Mouse (Mus musculus): ENCODE results near the gene Serpinb1b.
"Not testable (repeated sequence)": the region's sequence is repeated elsewhere in the genome, so short reads cannot be mapped to it uniquely, and the experiment has no call there.

Serpinb1b gene

GRCm38 (mm10) chr13:33078056-33078705 lies at the start of gene Serpinb1b:
Serpinb1b (plus strand) TSS chr13:33078575.
- DNase-seq (ENCODE audit: low spot score in 2 of 2) = no peak

DNA sequence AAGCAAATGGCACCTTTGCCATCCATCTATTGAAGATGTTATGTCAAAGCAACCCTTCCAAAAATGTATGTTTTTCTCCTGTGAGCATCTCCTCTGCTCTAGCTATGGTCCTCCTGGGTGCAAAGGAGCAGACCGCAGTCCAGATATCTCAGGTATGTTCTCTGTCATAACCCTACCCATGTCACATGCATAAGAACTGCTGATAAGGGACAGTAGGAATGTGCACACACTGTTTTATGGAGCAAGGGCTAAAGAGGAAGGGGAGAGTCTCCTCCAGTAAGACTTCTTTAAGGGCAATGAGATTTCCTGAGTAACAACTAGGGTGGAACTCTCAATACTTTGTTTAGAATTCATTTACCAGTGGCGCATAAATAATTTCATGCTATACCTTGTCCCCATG lies 48.9 kb upstream of the Serpinb1b start:
- not testable (repeated sequence) for DNase-seq (ENCODE audit: low spot score in 2 of 2)

DNA sequence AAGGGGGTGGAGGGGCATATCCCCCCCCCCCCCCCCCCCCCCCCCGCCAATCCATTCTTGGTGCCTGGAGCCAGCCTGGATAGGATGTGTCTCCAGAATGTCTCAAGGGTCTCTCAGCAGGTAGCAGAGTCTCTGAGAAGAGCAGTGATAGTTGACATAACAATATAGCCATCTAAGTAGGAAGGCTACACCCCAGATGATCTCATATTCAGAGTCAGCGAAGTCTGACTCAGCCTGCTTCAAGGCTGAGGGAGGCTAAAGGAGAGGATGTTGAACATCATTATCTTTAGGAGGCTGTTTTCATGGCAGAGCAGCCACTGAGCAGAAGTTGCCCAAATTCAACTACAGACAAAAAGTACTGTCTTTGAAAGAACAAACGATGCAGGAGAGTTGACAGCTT lies 48.1 kb upstream of the Serpinb1b start:
- no peak for DNase-seq (ENCODE audit: low spot score in 2 of 2)

DNA sequence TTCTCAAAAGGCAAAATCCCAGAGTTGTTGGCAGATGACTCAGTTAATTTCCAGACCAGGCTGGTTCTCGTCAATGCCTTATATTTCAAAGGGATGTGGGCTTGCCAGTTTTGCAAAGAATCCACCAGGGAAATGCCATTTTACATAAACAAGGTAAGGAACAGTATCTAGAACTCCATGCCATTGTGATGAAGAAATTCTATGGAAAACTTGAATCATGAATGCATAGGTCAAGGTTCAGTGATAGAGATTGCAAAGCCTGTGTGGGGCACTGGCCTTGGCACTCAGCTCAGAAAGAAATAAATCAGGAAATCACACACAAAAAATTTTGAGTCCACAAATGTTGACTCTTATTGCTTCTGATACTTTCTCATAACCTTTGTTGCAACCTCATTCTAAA lies 42.9 kb upstream of the Serpinb1b start:
- DNase-seq (ENCODE audit: low spot score in 2 of 2) = no peak

DNA sequence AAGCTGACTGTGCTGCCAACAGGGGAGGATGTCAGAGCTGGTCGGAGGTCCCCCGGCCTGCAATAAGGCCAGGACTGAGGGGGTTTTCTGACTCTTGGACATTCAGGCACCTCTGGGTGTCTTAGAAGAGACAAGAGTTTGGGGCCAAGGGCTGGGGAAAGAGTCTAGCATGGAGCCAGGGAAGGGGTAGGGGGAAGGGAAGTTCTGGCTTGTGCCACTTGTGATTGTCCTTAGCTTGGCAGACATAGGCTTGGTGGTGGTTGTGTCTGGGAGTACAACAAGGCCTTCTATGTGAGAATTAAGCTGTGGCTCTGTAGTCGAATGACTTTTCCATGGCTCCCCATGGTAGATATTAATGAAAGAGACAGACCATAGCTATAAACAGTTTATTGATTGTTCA lies 34.8 kb upstream of the Serpinb1b start:
- no peak for DNase-seq (ENCODE audit: low spot score in 2 of 2)

DNA sequence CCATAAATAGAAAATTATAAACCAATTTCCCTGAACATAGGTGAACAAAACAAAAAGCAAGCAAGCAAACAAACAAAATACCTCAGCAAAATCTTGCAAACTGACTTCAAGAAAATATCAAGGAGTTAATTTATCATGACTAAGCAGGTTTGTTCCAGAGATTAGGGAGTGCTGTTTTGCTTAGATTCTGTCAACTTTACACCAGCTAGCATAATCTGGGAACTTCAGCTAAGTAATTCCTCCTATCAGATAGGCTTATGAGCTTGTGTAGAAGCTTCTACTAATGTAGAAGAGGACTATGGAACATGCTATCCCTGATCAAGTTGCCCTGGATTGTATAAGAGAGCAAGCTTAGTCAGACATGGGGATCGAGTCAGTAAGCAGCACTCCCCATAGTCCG lies 31.1 kb upstream of the Serpinb1b start:
- no peak for DNase-seq (ENCODE audit: low spot score in 2 of 2)

GRCm38 (mm10) chr13:33048187-33048586 lies 30.2 kb upstream of the Serpinb1b start:
- no peak for DNase-seq (ENCODE audit: low spot score in 2 of 2)

GRCm38 (mm10) chr13:33051697-33052096 lies 26.7 kb upstream of the Serpinb1b start:
- no peak for DNase-seq (ENCODE audit: low spot score in 2 of 2)

- no peak for DNase-seq (ENCODE audit: low spot score in 2 of 2)
Measured at GRCm38 (mm10) chr13:33063048-33063447, 15.3 kb upstream of the Serpinb1b start.

DNA sequence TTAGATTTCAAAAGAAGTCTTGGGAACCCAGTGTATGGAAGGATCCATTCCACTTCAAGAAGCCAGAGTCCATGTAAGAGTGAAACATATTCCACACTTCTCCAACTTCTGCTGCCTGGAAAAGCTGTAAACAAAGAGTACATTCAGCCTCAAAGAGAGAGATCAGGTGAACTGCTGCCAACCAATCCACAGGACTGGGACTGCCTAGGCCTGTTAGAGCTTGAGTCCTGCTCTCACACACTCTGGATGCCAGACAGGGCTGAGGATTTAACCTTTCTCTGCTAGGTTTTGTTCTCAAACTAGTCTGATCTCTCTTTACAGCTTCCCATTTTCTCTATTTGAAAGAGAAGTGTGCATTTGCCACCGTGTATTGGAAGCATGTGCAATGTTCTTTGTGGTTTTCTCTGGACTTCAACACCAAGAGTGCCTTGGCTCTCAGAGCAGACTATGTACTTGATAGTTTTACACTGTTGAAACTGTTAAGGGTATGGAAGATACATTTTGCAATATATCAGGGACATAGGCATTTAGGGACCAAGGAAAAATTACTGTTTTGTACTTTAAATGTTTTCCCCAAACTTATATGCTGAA lies 10.9 kb upstream of the Serpinb1b start:
- DNase-seq (ENCODE audit: low spot score in 2 of 2) = no peak

DNA sequence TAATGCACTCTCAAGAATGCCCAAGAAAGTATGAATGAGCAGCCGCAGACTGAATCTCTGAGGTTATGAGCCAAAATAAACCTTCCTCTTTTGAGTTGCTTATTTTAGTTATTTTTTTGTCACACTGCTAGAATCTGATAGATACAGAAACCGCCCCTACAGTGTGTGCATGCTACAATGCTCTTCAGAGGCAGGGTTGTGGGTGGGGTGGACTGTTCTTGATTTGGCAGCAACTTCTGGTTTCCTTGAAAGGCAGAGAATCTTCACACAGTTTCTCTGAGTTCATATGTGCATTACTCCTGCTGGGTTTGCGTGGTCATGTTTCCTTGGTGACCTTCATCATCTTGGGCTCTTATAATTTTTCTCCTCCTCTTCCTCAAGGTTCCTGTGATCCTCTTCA lies 10.2 kb upstream of the Serpinb1b start:
- no peak for DNase-seq (ENCODE audit: low spot score in 2 of 2)

GRCm38 (mm10) chr13:33071776-33072175 lies 6.6 kb upstream of the Serpinb1b start:
- DNase-seq (ENCODE audit: low spot score in 2 of 2) = no peak

DNA sequence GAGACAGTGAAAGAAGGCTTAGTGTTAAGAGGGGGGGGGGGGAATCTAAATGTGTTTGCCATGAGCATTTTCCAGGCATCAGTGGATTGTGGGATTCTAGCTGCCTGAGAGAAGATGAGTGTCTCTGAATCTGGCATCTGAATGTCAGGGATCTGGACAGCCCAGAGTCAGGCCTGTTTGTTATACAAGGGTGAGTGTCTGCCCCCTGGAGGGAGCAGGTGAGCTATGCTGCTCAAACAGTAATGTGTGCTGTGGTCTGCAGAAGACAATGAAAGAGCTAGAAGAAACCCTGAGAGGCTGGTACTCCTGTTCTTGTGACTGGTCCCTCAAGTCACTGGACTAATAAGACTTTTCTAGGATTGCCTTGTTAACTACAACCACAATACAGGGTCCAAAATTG lies 4.3 kb upstream of the Serpinb1b start:
- DNase-seq (ENCODE audit: low spot score in 2 of 2) = no peak

DNA sequence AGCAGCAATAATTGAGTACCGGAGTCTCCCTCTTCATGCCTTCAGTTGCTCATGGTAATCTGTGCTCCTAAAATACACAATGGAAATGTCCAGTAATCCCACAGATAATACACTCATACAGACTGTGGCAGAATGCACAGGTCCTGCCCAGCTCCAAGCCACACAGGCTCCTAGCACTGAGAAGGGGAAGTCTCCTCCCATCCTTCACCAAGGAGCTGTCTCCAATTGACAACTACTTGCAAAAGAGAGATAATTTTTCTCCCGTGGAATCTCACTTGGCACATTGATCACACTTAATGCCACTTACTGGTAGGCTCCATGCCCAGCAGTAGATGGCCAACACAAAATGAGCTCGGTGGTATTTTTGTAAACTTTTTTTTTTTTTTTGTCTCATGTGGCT lies 2.1 kb upstream of the Serpinb1b start:
- DNase-seq (ENCODE audit: low spot score in 2 of 2) = no peak

DNA sequence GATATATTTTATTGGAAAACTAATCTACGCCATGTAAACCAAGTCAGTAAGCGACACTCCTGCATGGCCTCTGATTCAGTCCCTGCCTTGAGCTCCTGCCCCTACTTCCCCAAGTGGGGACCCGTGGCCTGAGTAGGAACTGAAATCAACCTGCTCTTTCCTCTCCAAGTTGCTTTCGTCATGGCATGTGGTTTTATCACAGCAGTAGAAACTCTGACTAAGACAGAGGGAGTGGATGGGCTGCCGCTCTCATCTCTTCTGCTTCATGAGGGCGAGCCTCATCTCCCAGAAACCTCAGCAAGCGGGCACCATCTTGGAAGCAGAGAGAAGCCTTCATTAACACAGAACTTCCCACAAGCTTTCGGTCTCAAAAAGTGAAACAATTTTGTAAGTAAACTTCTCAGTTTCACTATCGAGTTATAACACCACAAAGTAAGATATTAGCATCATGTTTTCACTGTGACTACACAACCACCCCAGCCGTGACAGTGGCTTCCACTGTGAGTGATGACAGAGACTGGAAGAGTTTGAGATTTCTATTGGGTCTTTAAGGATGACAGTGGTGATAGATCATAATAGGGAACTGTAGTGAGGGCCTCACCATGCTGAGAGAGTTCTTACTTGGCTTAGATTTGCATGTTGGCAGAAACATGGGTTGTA lies 1.2 kb upstream of the Serpinb1b start:
- no peak for DNase-seq (ENCODE audit: low spot score in 2 of 2)

- DNase-seq (ENCODE audit: low spot score in 2 of 2) = no peak
Measured at GRCm38 (mm10) chr13:33079391-33079790, 1.0 kb downstream of the Serpinb1b start.

- no peak for DNase-seq (ENCODE audit: low spot score in 2 of 2)
Measured at GRCm38 (mm10) chr13:33080356-33080755, 2.0 kb downstream of the Serpinb1b start.

DNA sequence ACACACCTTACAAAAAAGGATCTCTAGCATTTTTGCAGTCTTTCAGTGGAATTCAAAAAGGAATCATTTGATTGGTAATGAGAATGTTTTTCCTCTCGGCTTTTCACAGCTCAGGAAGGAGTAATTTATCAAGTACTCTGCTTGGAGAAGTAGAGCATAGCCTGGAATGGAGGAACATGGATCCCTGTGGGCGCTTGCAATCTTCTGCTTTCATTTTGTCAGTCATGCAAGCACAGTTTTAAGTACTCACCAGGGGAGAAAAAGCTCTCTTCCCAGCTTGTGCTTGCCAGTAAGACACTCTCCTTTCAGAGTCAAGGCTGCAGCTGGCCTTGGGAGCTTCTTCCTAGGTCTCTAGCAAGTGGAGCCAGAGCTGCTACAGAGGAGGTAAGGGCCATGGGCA lies 5.5 kb downstream of the Serpinb1b start:
- no peak for DNase-seq (ENCODE audit: low spot score in 2 of 2)

- DNase-seq (ENCODE audit: low spot score in 2 of 2) = no peak
Measured at GRCm38 (mm10) chr13:33084975-33085694, 6.8 kb downstream of the Serpinb1b start.

DNA sequence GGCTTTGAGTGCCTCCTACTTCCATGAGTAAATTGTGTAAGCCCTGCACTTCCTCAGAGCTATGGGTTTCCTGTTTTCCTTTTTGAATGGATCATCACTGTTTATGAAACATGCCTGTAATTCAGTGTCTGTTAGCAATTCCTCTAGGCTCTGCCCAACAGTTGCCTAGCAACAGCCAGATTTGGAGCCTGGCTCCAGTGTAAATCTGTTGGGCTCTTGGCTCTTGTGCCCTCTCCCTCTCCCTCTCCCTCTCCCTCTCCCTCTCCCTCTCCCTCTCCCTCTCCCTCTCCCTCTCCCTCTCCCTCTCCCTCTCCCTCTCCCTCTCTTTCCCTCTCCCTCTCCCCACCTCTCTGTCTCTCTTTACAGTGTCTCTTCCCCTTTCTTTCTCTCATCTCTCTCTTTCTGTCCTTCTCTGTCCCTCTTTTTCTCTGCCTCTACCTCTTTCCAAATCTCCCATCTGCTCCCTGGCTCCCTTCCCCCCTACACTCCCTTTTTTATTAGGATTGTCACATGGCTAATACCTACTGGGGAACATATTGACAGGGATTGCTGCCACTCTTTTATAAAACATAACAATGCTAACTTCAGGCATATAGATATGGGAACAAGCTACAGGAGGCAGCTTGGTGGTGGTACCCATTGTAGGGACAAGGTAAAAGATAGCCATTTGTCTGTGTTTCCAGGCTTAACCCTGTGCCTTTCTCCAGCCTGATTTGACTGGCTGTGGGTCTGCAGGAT lies 7.5 kb downstream of the Serpinb1b start:
- DNase-seq (ENCODE audit: low spot score in 2 of 2) = no peak

DNA sequence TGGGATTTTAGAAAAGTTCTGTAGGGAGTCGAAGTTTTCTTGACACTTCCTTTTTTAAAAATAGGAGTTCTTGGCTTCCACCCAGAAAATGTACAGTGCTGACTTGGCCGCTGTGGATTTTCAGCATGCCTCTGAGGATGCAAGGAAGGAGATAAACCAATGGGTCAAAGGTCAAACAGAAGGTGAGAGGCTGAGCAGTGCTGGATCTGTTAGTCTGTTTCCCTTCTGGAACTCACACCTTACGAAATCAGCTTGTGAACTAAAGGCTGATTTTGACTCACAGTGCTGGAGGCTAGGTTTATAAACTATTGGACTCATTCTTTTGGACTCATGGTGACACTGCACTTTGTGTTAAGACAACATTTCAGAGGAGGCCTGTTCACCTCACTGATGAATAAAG lies 11.2 kb downstream of the Serpinb1b start:
- DNase-seq (ENCODE audit: low spot score in 2 of 2) = no peak

GRCm38 (mm10) chr13:33090546-33090945 lies 12.2 kb downstream of the Serpinb1b start:
- DNase-seq (ENCODE audit: low spot score in 2 of 2) = no peak

Measured in frontal cortex, postnatal 25 days (tissue).